Comparison of ENCODE assay signal across 8 mouse cellular contexts in the genomic region with DNA sequence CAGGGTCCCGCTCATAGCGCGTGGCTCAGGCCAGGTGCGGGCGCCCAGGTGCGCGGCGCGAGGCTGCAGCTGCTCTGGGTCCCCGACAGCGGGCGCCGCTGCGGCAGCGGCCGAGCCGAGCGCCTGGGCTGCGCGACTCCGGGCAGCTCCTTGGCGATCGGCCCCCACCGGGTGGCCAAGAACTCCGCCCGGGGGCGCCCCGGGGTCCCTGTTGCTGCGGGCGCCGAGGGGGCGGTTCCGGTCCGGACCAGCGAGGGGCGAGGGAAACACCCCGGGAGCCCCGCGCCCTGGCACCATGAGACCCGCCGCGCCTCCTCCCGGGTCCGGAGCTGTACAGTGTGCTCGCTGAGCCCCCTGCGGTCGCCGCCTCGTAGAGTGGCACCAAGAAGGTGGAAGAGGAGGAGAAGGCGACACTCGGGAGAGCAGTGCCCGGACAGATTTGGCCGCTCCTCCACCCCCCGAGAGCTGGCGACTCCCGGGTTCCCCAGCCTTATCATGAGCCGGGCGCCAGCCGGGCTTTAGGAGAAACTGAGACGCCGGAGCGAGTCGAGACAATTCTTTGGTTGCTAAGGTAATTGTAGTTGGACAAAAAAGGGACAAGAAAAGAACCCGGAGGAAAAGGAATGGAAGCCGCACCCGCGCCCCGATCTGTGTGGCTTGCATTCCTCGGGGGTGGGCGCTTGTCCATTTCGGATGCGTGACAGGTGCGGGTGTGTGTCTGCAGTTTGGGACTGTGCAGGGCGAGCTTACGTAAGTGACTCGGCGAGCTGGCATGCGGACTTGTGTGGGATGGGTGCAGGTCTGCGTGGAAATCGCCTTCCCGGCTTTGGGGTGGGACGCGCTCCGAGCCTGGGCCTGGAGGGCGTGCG. TPM values are rescaled to one million over a fixed set of nuclear protein-coding genes. Genes with fewer than 3 reads are reported as not detected.
DNase-seq lines count a peak whose midpoint lies in the region; ATAC-seq and TF ChIP-seq lines count a peak whose summit lies in the region.

No protein-coding gene starts in this region.

- TF ChIP-seq POLR2A in olfactory bulb, adult 2 months (IDR thresholded peaks at IDR 0.05; ENCODE audit: insufficient read depth, low read depth, low read length): no peak

- H3K4me2 ChIP-seq in forebrain, embryonic 15.5 days (replicated peaks): peak overlapping the region; percentile 97
- H3K4me2 ChIP-seq in liver, embryonic 16.5 days (ENCODE audit: low read depth, low read length): peak overlapping the region; percentile 62

- WGBS in forebrain, embryonic 15.5 days: under 1% methylated on average over 77 of the region's 86 CpGs
- 2% methylated on average over 75 of the region's 86 CpGs for WGBS in liver, embryonic 16.5 days (ENCODE audit: insufficient replicate concordance)
- 1% methylated on average over 86 of the region's 86 CpGs for WGBS in olfactory bulb, adult 2 months

- H3K36me3 ChIP-seq in forebrain, embryonic 15.5 days: no peaks in the 10 kb centered on the region
- H3K36me3 ChIP-seq in liver, embryonic 16.5 days (ENCODE audit: control insufficient read depth, insufficient read depth): no peaks in the 10 kb centered on the region

- H3K9ac ChIP-seq in forebrain, embryonic 15.5 days (replicated peaks): peak overlapping the region; percentile 72
- H3K9ac ChIP-seq in liver, embryonic 16.5 days (ENCODE audit: low read depth, low read length): no peak overlapping the region

- peaks cover 16% of the 10 kb centered on the region for H3K4me1 ChIP-seq in forebrain, embryonic 15.5 days
- H3K4me1 ChIP-seq in liver, embryonic 16.5 days (ENCODE audit: control insufficient read depth, low read depth, low read length): no peaks in the 10 kb centered on the region
- H3K4me1 ChIP-seq in olfactory bulb, adult 2 months (ENCODE audit: control insufficient read depth, insufficient read depth, low read length): peaks cover 11% of the 10 kb centered on the region

- H3K27ac ChIP-seq in forebrain, embryonic 15.5 days (replicated peaks): peak overlapping the region; percentile 46; the same call in 1 of the 2 replicates
- no peak overlapping the region for H3K27ac ChIP-seq in liver, embryonic 16.5 days (ENCODE audit: low read length)
- H3K27ac ChIP-seq in olfactory bulb, adult 2 months (ENCODE audit: insufficient read depth, low read depth, low read length): peak overlapping the region; percentile 2; the same call in 1 of the 2 replicates

- H3K27me3 ChIP-seq in forebrain, embryonic 15.5 days: peaks cover 22% of the 10 kb centered on the region
- peaks cover 35% of the 10 kb centered on the region for H3K27me3 ChIP-seq in liver, embryonic 16.5 days (ENCODE audit: control insufficient read depth, insufficient read depth, low read depth, low read length)

- peak; percentile 56 for TF ChIP-seq CTCF in olfactory bulb, adult 2 months (IDR thresholded peaks at IDR 0.05; ENCODE audit: insufficient read depth, low read depth, low read length)

- peak; percentile 41 for DNase-seq in urinary bladder, adult 2 months (ENCODE audit: low spot score)
- no peak for DNase-seq in urinary bladder, postnatal 10 days (ENCODE audit: low spot score)
- DNase-seq in heart, postnatal 4 days: peak; percentile 62
- DNase-seq in layer of hippocampus, adult 8-10 months (ENCODE audit: low spot score in 2 of 2): peak; percentile 11 to 17
- DNase-seq in thymus, postnatal 25 days: no peak

- peak overlapping the region; percentile 69 for H3K4me3 ChIP-seq in forebrain, embryonic 15.5 days
- H3K4me3 ChIP-seq in liver, embryonic 16.5 days (ENCODE audit: low read depth, low read length): peak overlapping the region; percentile 50
- peak overlapping the region; percentile 73 for H3K4me3 ChIP-seq in olfactory bulb, adult 2 months (ENCODE audit: insufficient read depth, low read depth, low read length)

- ATAC-seq in forebrain, embryonic 15.5 days (replicated peaks): peak; percentile 86
- ATAC-seq in liver, embryonic 16.5 days (ENCODE audit: low read depth): no peak

- no peaks in the 10 kb centered on the region for H3K9me3 ChIP-seq in forebrain, embryonic 15.5 days
- no peaks in the 10 kb centered on the region for H3K9me3 ChIP-seq in liver, embryonic 16.5 days (replicated peaks; ENCODE audit: control insufficient read depth, low read length)

RNA-seq across cellular contexts. Expression of a gene that starts 29.0 kb away (rescaled TPM):
- polyA plus RNA-seq in urinary bladder, adult 2 months (2012; rRNA removed): 7.8 and 10.7 TPM in 2 replicates
- polyA plus RNA-seq in forebrain, embryonic 15.5 days (2015; fragmentation: Nextera tagmentation; extraction: Ambion mirVana): 11.6 and 12.8 TPM in 2 replicates
- 10 to 100 TPM; 20.8 to 21.5 TPM for total RNA-seq in heart, postnatal 4 days (2021)
- 10 to 100 TPM in 2 of 4 experiments, 1 to 10 TPM in 2; 9.1 to 15.1 (median 10.1) TPM for total RNA-seq in layer of hippocampus, adult 8-10 months (2022)
- polyA plus RNA-seq in liver, embryonic 16.5 days (2015; fragmentation: Nextera tagmentation; extraction: Ambion mirVana): 0.07 and 0.20 TPM in 2 replicates
- not detected in 2 replicates for polyA plus RNA-seq in olfactory bulb, adult 2 months (2012; ENCODE audit: insufficient read depth, insufficient read length, low replicate concordance, missing spikeins)

Comparison
In these comparisons a context has a peak if more than half of its experiments do, and no peak if none do; other contexts are left out.
1. DNase-seq: peak in urinary bladder, adult 2 months (single experiment), heart, postnatal 4 days (single experiment) and layer of hippocampus, adult 8-10 months (2 of 2); none in urinary bladder, postnatal 10 days (single experiment) and thymus, postnatal 25 days (single experiment).
2. Peak in every context shown above with its lines, with median percentiles within 50 percentile points of each other: H3K4me3 ChIP-seq.